Mouse (Mus musculus) cortical plate, adult 2 months (tissue): ENCODE measurements around the gene Clmn.

Experiments
- CTCF ChIP-seq: fragments of 200-500 bp; IDR thresholded peaks from 2 replicates; pipeline ENCODE4 v1.5.1; 2011; ENCODE audit warnings: mild to moderate bottlenecking, control low read depth, low read length; ENCODE audit not compliant: insufficient read depth; ENCODE audit errors: extremely low read depth
- POLR2A ChIP-seq: fragments of 200-500 bp; IDR thresholded peaks from 2 replicates; pipeline ENCODE4 v1.6.1; 2011; ENCODE audit warnings: mild to moderate bottlenecking, low read length, control low read depth; ENCODE audit not compliant: insufficient read depth; ENCODE audit errors: extremely low read depth

GRCm38 (mm10) chr12:104886104-104886503 lies 21.2 kb upstream of the Clmn start:
- TF ChIP-seq CTCF (no peak), POLR2A (no peak)
